Mouse (Mus musculus) myocyte (in vitro differentiated cells): ENCODE data around the gene Cdk1.

ENCODE experiments used
- CEBPB ChIP-seq: IDR thresholded peaks from 2 replicates; pipeline ENCODE4 v1.6.1; 2011; ENCODE audit warnings: mild to moderate bottlenecking, moderate library complexity; ENCODE audit not compliant: poor library complexity, insufficient read depth, severe bottlenecking
- E2F4 ChIP-seq: IDR thresholded peaks from one replicate; pipeline ENCODE4 v1.6.1; 2011; ENCODE audit warnings: mild to moderate bottlenecking, control low read depth, moderate library complexity; ENCODE audit not compliant: insufficient read depth
- MAX ChIP-seq: IDR thresholded peaks from one replicate; pipeline ENCODE4 v1.6.1; 2011; ENCODE audit warnings: low read depth, mild to moderate bottlenecking, control low read depth
- MYOD1 ChIP-seq, 3 experiments: IDR thresholded peaks; one replicate each; pipeline ENCODE4 v1.6.1; 2011; ENCODE audit warnings: control low read depth in 2 of 3, low read depth in 2 of 3, mild to moderate bottlenecking in 2 of 3, moderate library complexity in 1 of 3; ENCODE audit not compliant: insufficient read length in 2 of 3, control insufficient read depth in 1 of 3
- MYOG ChIP-seq, 3 experiments: IDR thresholded peaks; one replicate each; pipeline ENCODE4 v1.6.1; 2011; ENCODE audit warnings: control low read depth in 2 of 3, low read depth in 2 of 3, mild to moderate bottlenecking in 2 of 3; ENCODE audit not compliant: insufficient read length in 2 of 3, control insufficient read depth in 1 of 3, insufficient read depth in 1 of 3
- POLR2A ChIP-seq: IDR thresholded peaks from one replicate; pipeline ENCODE4 v1.6.1; 2011; ENCODE audit warnings: low read depth, mild to moderate bottlenecking, control low read depth, moderate library complexity; ENCODE audit not compliant: insufficient read length
- POLR2AphosphoS2 ChIP-seq: IDR thresholded peaks from one replicate; pipeline ENCODE4 v1.6.1; 2011; ENCODE audit warnings: low read depth, control low read depth; ENCODE audit not compliant: insufficient read length
- REST ChIP-seq: IDR thresholded peaks from one replicate; pipeline ENCODE4 v1.6.1; 2011; ENCODE audit warnings: mild to moderate bottlenecking, control low read depth, moderate library complexity; ENCODE audit not compliant: insufficient read depth, insufficient read length
- SRF ChIP-seq: IDR thresholded peaks from one replicate; pipeline ENCODE4 v1.6.1; 2011; ENCODE audit warnings: low read depth; ENCODE audit not compliant: control insufficient read depth, insufficient read length
- TCF12 ChIP-seq: IDR thresholded peaks from one replicate; pipeline ENCODE4 v1.6.1; 2011; ENCODE audit warnings: mild to moderate bottlenecking, control low read depth; ENCODE audit not compliant: poor library complexity, insufficient read depth, severe bottlenecking
- TCF3 ChIP-seq: IDR thresholded peaks from one replicate; pipeline ENCODE4 v1.6.1; 2011; ENCODE audit warnings: low read depth, control low read depth; ENCODE audit not compliant: insufficient read length
- USF1 ChIP-seq: IDR thresholded peaks from one replicate; pipeline ENCODE4 v1.6.1; 2011; ENCODE audit warnings: low read depth, mild to moderate bottlenecking, control low read depth, moderate library complexity

GRCm38 (mm10) chr10:69398763-69399590 lies 46.2 kb upstream of the Cdk1 start, which contains the start of gene Ank3:
- TF ChIP-seq POLR2A (no peak), CEBPB (no peak), MAX (no peak), MYOG (IDR thresholded peaks at IDR 0.05; ENCODE audit: control insufficient read depth in 1 of 3, insufficient read depth in 1 of 3, insufficient read length in 2 of 3, low read depth in 2 of 3) (no peak), TCF12 (no peak), USF1 (no peak), POLR2AphosphoS2 (no peak), E2F4 (no peak), MYOD1 (IDR thresholded peaks at IDR 0.05; ENCODE audit: control insufficient read depth in 1 of 3, insufficient read length in 2 of 3, low read depth in 2 of 3) (peak in 1 of 3 experiments; percentile 28), SRF (no peak), TCF3 (no peak), REST (no peak)
